Mouse (Mus musculus): ENCODE results near the gene Eif4a2. TPM values are rescaled to one million over a fixed set of nuclear protein-coding genes. Genes with fewer than 3 reads are reported as not detected.

Gene Eif4a2
- total RNA-seq, 2 experiments from 2014 or later, result 713 to 771 TPM

- no peak for DNase-seq (ENCODE audit: low spot score in 2 of 2)
Measured at GRCm38 (mm10) chr16:23103038-23103745, 4.1 kb upstream of the Eif4a2 start.

- DNase-seq (ENCODE audit: low spot score in 2 of 2), result no peak
Measured at GRCm38 (mm10) chr16:23103841-23104240, 3.4 kb upstream of the Eif4a2 start.

GRCm38 (mm10) chr16:23106121-23106520 is 1.1 kb upstream of the Eif4a2 start:
- DNase-seq (ENCODE audit: low spot score in 2 of 2), result no peak

DNA sequence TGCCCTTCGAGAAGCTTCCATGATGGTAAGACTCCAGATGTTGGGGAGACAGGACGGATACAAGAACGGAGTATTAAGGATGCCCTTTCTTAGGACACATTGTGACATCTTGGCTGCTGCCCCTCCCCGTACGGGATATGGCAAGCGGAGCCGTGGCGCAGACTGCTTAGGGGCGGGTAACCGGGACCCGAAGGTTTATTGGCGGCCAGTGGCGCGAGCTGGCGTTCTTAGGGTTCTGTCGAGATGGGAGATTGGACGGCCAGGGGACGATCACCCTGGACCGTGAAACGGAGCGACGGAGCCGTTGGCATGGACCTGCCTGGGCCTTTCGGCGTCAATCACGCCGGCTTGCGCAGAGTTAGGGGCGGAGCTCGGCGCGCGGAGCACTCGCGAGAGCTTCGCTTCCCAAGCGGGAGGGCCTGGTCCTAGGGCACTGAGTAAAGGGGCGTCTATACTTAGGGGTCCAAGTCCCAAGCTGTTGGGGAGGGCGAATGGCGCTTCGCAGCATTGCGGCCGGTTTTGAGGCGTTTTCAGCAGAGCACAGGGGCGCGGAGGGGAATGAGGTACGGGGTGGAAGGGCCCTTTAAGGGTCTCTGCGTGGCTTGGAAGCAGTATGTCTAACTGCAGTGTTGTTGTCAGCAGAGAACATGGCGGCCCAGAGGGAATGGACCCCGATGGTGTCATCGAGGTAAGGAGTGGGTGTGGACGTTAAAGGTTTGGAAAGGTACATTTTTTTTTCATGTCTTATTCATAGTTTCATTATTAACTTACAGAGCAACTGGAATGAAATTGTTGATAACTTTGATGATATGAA is 909 bp downstream of the Eif4a2 start:
- peak; percentile 81 to 84 for DNase-seq (ENCODE audit: low spot score in 2 of 2)

DNA sequence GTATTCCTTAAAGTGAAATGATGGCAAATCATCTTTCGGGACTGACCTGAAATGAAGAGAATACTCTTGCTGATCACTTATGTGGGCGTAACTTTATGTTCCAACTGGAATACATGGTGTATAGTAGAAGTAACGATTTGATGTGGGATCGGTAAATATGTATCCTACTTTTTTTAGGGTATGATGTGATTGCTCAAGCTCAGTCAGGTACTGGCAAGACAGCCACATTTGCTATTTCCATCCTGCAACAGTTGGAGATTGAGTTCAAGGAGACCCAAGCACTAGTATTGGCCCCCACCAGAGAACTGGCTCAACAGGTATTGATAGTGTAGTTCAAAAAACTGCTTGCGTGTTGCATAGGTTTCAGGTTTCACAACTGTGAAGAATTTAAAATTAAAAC is 1.7 kb downstream of the Eif4a2 start:
- no peak for DNase-seq (ENCODE audit: low spot score in 2 of 2)

- DNase-seq (ENCODE audit: low spot score in 2 of 2), result no peak
Measured at GRCm38 (mm10) chr16:23109350-23110280, 2.4 kb downstream of the Eif4a2 start.

- no peak for DNase-seq (ENCODE audit: low spot score in 2 of 2)
Measured at GRCm38 (mm10) chr16:23112348-23112747, 5.1 kb downstream of the Eif4a2 start.

DNA sequence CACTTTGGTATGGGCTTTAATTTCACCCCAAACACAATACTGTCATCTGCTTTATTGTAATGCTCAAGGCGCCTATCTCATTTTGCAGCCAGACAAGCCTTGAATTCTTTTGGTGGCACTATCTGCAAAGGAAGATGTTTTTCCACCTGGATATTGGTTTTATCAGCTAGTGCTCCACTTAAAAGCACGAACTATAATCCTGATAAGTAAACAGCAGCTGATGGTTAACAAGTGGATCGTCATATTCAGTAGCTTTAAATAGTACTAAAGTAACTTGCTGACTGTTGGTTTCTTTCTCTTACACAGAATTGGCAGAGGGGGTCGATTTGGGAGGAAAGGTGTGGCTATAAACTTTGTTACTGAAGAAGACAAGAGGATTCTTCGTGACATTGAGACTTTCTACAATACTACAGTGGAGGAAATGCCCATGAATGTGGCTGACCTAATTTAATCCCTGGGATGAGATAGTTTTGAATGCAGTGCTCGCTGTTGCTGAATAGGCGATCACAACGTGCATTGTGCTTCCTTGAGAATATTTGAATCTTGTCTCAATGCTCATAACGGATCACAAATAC is 5.7 kb downstream of the Eif4a2 start:
- no peak for DNase-seq (ENCODE audit: low spot score in 2 of 2)

DNA sequence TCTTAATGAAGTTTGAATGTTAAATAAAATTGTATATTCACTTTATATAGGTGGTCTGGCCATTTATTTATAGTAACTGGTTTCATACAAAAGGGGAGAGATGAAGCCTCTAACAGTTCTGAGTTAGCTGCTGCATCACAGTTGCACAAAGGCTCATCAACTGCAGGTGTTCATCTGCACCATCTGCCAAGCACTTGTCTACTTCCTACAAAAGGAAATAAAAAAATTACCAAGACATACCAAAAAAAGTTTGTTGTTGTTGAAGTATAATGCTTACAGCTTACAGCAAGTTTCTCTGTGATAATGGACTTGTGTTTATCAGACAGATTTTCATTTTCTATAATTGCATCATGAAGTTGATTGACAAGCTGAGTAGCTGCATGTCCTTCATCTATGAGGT is 6.7 kb downstream of the Eif4a2 start:
- no peak for DNase-seq (ENCODE audit: low spot score in 2 of 2)

- DNase-seq (ENCODE audit: low spot score in 2 of 2), result no peak
Measured at GRCm38 (mm10) chr16:23114339-23115171, 7.3 kb downstream of the Eif4a2 start.

- DNase-seq (ENCODE audit: low spot score in 2 of 2), result no peak
Measured at GRCm38 (mm10) chr16:23115486-23115885, 8.2 kb downstream of the Eif4a2 start.

- no peak for DNase-seq (ENCODE audit: low spot score in 2 of 2)
Measured at GRCm38 (mm10) chr16:23117173-23117572, 9.9 kb downstream of the Eif4a2 start.

- DNase-seq (ENCODE audit: low spot score in 2 of 2), result no peak
Measured at GRCm38 (mm10) chr16:23122446-23122845, 15.2 kb downstream of the Eif4a2 start.

- no peak for DNase-seq (ENCODE audit: low spot score in 2 of 2)
Measured at GRCm38 (mm10) chr16:23123104-23123503, 15.9 kb downstream of the Eif4a2 start.

- DNase-seq (ENCODE audit: low spot score in 2 of 2), result no peak
Measured at GRCm38 (mm10) chr16:23124398-23124797, 17.2 kb downstream of the Eif4a2 start.

DNA sequence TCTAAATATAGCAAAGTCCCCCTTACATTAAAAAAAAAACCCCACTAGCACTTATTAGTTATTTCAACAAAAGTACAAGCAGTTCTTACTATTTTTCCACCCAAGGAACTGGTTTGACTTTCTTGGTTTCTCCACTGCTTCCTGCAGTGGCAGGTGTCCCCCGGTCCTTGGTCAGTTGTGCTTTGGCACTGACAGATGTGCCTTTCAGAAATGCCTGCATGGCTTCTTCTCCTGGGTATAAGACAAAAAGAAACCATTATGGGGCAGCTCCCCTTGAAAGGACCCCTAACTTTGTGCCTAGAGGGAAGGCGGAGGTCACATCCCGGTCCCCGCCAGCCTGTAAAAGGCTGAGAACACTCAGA is 20.0 kb downstream of the Eif4a2 start:
- no peak for DNase-seq (ENCODE audit: low spot score in 2 of 2)

- DNase-seq (ENCODE audit: low spot score in 2 of 2), result peak; percentile 94
Measured at GRCm38 (mm10) chr16:23127673-23128375, 20.6 kb downstream of the Eif4a2 start, which contains the start of gene Rfc4. Gene Rfc4 (minus strand): TSS chr16:23127737.

- no peak for DNase-seq (ENCODE audit: low spot score in 2 of 2)
Measured at GRCm38 (mm10) chr16:23130303-23130702, 23.1 kb downstream of the Eif4a2 start.

DNA sequence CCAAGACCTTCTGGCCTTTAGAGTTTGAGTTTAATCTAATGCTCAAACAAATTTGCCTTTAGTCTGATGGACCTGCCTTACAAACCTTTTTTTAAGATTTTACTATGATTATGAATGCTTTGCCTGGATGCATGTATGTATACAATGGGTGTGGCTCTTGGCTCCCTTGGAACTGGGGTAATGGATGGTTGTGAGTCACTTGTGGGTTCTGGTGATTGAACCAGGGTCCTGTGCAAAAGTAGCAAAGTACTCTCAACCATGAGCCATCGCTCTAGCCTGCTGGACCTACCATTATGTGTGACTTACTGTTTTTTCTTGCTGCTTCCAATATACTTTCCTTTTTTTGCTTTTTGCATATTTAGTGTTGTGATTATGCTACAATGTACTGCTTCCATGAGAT is 25.1 kb downstream of the Eif4a2 start:
- DNase-seq (ENCODE audit: low spot score in 2 of 2), result no peak
